Mouse (Mus musculus) intestine, embryonic 16.5 days (tissue): ENCODE data around the gene Cbll1. TPM values are rescaled to one million over a fixed set of nuclear protein-coding genes. Genes with fewer than 3 reads are reported as not detected.

Experiments
- ATAC-seq: fragments of 200-750 bp; cut with Nextera tagmentation; 2 replicates; pipeline ENCODE4 v1.8.0; 2017; ENCODE audit warnings: moderate TSS enrichment, moderate library complexity
- H3K27ac ChIP-seq: fragments of 300-500 bp; sonication (generic); 2 replicates; pipeline ENCODE4 v1.5.1; 2014; ENCODE audit warnings: mild to moderate bottlenecking, low read length
- H3K27me3 ChIP-seq: fragments of 300-500 bp; sonication (generic); replicated peaks from 2 replicates; pipeline ENCODE4 v1.6.1; 2014; ENCODE audit warnings: low read length, control low read depth, mixed read lengths; ENCODE audit not compliant: control insufficient read depth, insufficient read depth
- H3K36me3 ChIP-seq: fragments of 300-500 bp; sonication (generic); 2 replicates; pipeline ENCODE4 v1.6.1; 2014; ENCODE audit warnings: low read length, control low read depth; ENCODE audit not compliant: control insufficient read depth, insufficient read depth
- H3K4me1 ChIP-seq: fragments of 300-500 bp; sonication (generic); 2 replicates; pipeline ENCODE4 v1.6.1; 2014; ENCODE audit warnings: low read length, control low read depth, mixed read lengths; ENCODE audit not compliant: control insufficient read depth, insufficient read depth
- H3K4me2 ChIP-seq: fragments of 300-500 bp; sonication (generic); 2 replicates; pipeline ENCODE4 v1.6.1; 2014; ENCODE audit warnings: low read depth, low read length, control low read depth
- H3K4me3 ChIP-seq: fragments of 300-500 bp; sonication (generic); 2 replicates; pipeline ENCODE4 v1.5.1; 2014; ENCODE audit warnings: mild to moderate bottlenecking, low read length
- H3K9ac ChIP-seq: fragments of 300-500 bp; sonication (generic); 2 replicates; pipeline ENCODE4 v1.6.1; 2014; ENCODE audit warnings: low read depth, low read length
- H3K9me3 ChIP-seq: fragments of 300-500 bp; sonication (generic); 2 replicates; pipeline ENCODE4 v1.6.1; 2016; ENCODE audit warnings: low read length, control low read depth; ENCODE audit not compliant: control insufficient read depth
- WGBS: fragments of 180-500 bp; shearing (Covaris S2); extraction: QIAGEN DNeasy Blood & Tissue Kit; methylation state at CpG from one replicate; pipeline ENCODE4 v1.1.7; 2014; 5-methylcytosine and 5-hydroxymethylcytosine counted together
- polyA plus RNA-seq: library from polyadenylated mRNA; unstranded; fragments of >200 nt; fragmentation: Nextera tagmentation; extraction: Ambion mirVana; gene quantifications from 2 replicates; pipeline ENCODE4 v1.2.1, GENCODE M21; 2015

The Cbll1 gene
- polyA plus RNA-seq, result 10.9 and 12.1 TPM in 2 replicates

GRCm38 (mm10) chr12:31499314-31500131 lies at the start of gene Cbll1:
TSS of gene Cbll1 (minus strand) at chr12:31499616.
- Histone ChIP-seq H3K27ac (peak within 1 kb of the TSS; percentile 88), H3K4me1 (peaks cover 4% of the 10 kb centered on the region; the same call in 1 of the 2 replicates), H3K4me3 (peak within 1 kb of the TSS; percentile 89), H3K36me3 (no peaks in the 10 kb centered on the region), H3K27me3 (no peaks in the 10 kb centered on the region), H3K4me2 (peak within 1 kb of the TSS; percentile 79), H3K9me3 (no peaks in the 10 kb centered on the region), H3K9ac (peak within 1 kb of the TSS; percentile 92)
- peak; percentile 100 for ATAC-seq
- WGBS, result under 1% methylated on average over 68 of the region's 68 CpGs

GRCm38 (mm10) chr12:31546061-31546460 lies 46.6 kb upstream of the Cbll1 start:
- no peak for ATAC-seq
- Histone ChIP-seq H3K4me2 (no peak overlapping the region), H3K9ac (no peak overlapping the region), H3K36me3 (no peaks in the 10 kb centered on the region), H3K27me3 (no peaks in the 10 kb centered on the region), H3K27ac (no peak overlapping the region), H3K4me3 (no peak overlapping the region), H3K4me1 (no peaks in the 10 kb centered on the region), H3K9me3 (no peaks in the 10 kb centered on the region)
- 55% methylated on average over 1 of the region's 1 CpGs for WGBS

GRCm38 (mm10) chr12:31545219-31545618 lies 45.8 kb upstream of the Cbll1 start:
- Histone ChIP-seq H3K27ac (no peak overlapping the region), H3K9me3 (no peaks in the 10 kb centered on the region), H3K4me1 (no peaks in the 10 kb centered on the region), H3K36me3 (no peaks in the 10 kb centered on the region), H3K4me2 (no peak overlapping the region), H3K27me3 (no peaks in the 10 kb centered on the region), H3K9ac (no peak overlapping the region), H3K4me3 (no peak overlapping the region)
- ATAC-seq, result no peak
- WGBS, result 41% methylated on average over 2 of the region's 2 CpGs

- Histone ChIP-seq H3K36me3 (no peaks in the 10 kb centered on the region), H3K4me2 (no peak overlapping the region), H3K27ac (no peak overlapping the region), H3K4me1 (no peaks in the 10 kb centered on the region), H3K9me3 (no peaks in the 10 kb centered on the region), H3K4me3 (no peak overlapping the region), H3K9ac (no peak overlapping the region), H3K27me3 (no peaks in the 10 kb centered on the region)
- ATAC-seq, result no peak
- 73% methylated on average over 5 of the region's 5 CpGs for WGBS
Measured at GRCm38 (mm10) chr12:31541541-31541940, 42.1 kb upstream of the Cbll1 start.

DNA sequence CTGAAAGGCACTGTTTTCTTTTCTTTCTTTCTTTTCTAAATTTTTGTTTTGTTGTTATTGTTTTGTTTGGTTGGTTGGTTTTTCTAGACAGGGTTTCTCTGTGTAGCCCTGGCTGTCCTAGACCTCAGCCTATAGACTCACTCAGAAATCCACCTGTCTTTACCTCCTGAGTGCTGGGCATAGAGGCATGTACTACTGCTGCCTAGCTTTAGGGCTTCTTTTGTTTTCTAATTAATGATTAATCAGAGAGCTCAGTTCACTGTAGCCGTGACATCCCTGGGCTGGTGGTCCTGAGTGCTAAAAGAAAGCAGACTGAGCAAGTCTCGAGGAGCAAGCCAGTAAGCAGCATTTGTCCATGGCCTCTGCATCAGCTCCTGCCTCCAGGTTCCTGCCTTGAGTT lies 40.4 kb upstream of the Cbll1 start:
- Histone ChIP-seq H3K36me3 (no peaks in the 10 kb centered on the region), H3K27ac (no peak overlapping the region), H3K4me2 (no peak overlapping the region), H3K4me3 (no peak overlapping the region), H3K9ac (no peak overlapping the region), H3K4me1 (no peaks in the 10 kb centered on the region), H3K9me3 (no peaks in the 10 kb centered on the region), H3K27me3 (no peaks in the 10 kb centered on the region)
- no peak for ATAC-seq
- 61% methylated on average over 2 of the region's 2 CpGs for WGBS

DNA sequence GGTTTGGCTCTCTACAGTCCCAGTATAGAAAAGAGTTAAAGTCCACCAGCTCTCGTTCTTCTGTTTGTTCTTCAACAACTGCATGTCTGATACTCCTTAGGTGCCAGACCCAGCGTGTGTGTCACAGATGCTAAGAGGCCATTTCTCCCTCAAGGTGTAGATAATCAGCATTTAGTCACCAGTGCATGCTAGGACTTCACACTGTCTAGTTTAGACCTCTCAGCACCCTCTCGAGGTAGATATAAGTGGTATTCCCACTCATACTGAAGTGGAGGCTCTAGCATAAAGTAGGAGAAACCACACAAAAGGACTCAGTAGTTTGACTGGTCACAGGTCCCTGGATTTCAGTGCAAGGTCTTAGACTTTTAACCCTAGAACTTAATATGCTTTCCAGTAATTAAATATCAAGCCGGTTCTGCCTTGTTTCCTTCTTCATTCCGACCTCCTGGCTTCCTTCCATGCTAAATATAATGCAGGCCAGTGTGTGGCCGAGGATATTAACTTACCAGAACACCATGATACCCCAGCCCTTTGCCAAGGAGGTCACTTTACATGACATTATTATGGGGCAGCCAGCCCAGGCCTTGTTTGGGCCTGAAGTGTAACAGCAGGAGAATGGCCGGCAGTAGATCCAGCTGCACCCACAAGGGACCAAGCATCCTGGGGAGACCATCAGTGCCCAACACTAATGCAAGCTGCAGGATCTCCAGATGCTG lies 38.3 kb upstream of the Cbll1 start:
- Histone ChIP-seq H3K27ac (no peak overlapping the region), H3K4me2 (no peak overlapping the region), H3K4me3 (no peak overlapping the region), H3K4me1 (no peaks in the 10 kb centered on the region), H3K36me3 (no peaks in the 10 kb centered on the region), H3K9ac (no peak overlapping the region), H3K27me3 (no peaks in the 10 kb centered on the region), H3K9me3 (no peaks in the 10 kb centered on the region)
- whole genome bisulfite sequencing, result 61% methylated on average over 7 of the region's 7 CpGs
- ATAC-seq, result no peak

DNA sequence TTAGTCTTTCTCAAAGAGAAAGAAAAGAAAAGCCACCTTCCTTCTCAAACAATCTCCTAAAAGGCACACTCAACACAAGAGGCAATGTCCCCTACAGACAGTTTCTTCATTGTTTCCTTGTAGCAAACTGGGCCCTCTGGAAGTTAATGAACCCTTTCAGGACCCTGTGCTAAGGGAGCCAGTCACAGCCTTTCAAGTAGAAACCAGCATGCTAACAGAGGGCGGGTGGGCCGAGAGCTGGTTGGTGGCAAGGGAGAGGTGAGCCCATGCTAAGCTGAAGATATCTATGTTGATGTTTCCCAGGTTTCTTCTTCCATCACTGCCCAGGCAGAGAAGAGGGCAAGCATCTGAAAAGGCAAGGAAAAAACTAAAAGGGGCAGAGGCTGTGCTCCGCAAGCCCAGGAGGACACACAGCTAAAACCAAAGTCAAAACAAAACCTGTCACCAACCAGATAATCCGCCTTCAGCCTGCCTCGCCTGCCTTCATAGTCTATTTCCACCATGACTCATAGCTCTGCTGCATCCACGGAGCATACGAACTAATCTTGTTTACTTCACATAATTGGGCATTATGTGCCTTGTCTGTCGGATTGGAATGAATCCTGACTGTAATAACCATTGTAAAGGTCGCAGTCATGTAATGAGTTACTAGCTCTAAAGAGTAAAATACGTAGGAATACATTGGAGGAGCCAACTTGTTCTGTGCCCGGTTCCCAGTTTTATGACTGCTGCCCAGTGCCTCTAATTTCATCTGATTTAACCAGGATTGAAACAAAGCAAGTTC lies 34.8 kb upstream of the Cbll1 start:
- 57% methylated on average over 11 of the region's 11 CpGs for WGBS
- Histone ChIP-seq H3K27ac (no peak overlapping the region), H3K27me3 (no peaks in the 10 kb centered on the region), H3K4me3 (no peak overlapping the region), H3K4me2 (no peak overlapping the region), H3K36me3 (no peaks in the 10 kb centered on the region), H3K4me1 (no peaks in the 10 kb centered on the region), H3K9ac (no peak overlapping the region), H3K9me3 (no peaks in the 10 kb centered on the region)
- peak; percentile 58; the same call in 1 of the 2 replicates for ATAC-seq

DNA sequence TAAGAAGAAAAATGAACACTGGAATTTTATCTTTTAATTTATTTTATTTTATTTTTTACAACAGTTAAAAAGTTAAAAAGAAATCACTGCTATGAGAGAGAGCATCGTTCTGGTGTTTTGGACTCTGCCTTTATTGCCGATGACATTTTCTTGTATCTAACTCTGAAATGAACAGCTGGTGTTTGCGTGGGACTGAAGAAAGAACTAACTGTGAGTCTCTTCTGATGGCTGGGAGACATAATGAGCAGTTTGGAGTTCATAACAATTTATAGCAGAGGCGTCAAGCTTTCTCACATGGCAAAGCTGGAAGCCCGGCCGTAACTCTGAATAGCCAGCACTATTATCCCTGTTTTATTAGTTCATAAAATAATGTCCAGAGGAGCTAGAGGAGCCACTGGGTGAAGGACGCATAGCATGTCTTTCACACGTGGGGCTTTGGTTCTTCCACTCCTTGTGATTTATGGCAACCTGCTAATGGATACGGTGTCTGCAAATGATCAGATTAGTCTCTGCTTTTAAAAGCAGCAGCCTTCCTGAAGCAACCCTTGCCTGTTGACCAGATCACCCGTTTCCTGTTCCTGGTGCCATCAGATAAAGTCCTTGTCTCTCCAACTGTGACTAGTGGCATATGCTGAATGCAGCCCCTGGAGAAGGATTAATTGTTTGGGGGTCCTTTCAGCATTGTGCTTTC lies 33.9 kb upstream of the Cbll1 start:
- Histone ChIP-seq H3K36me3 (no peaks in the 10 kb centered on the region), H3K4me2 (no peak overlapping the region), H3K4me3 (no peak overlapping the region), H3K9me3 (no peaks in the 10 kb centered on the region), H3K27ac (no peak overlapping the region), H3K27me3 (no peaks in the 10 kb centered on the region), H3K9ac (no peak overlapping the region), H3K4me1 (no peaks in the 10 kb centered on the region)
- ATAC-seq, result no peak
- WGBS, result 39% methylated on average over 10 of the region's 10 CpGs

GRCm38 (mm10) chr12:31532054-31532453 lies 32.6 kb upstream of the Cbll1 start:
- Histone ChIP-seq H3K36me3 (no peaks in the 10 kb centered on the region), H3K27me3 (no peaks in the 10 kb centered on the region), H3K9me3 (no peaks in the 10 kb centered on the region), H3K4me2 (no peak overlapping the region), H3K27ac (no peak overlapping the region), H3K9ac (no peak overlapping the region), H3K4me1 (no peaks in the 10 kb centered on the region), H3K4me3 (no peak overlapping the region)
- no peak for ATAC-seq
- 74% methylated on average over 14 of the region's 14 CpGs for WGBS
